Mouse (Mus musculus) kidney, adult 2 months (tissue): ENCODE data around the gene Morc3. TPM values are rescaled to one million over a fixed set of nuclear protein-coding genes. Genes with fewer than 3 reads are reported as not detected.

Experiments
- DNase-seq: peaks from one replicate; pipeline ENCODE4 v3.0.0; 2021
- H3K27ac ChIP-seq: fragments of 200-500 bp; 2 replicates; pipeline ENCODE4 v1.5.1; 2012; ENCODE audit warnings: low read depth, low read length, control low read depth, inconsistent platforms; ENCODE audit not compliant: insufficient read depth
- H3K27me3 ChIP-seq: fragments of 200-500 bp; replicated peaks from 2 replicates; pipeline ENCODE4 v1.6.1; 2012; ENCODE audit warnings: mild to moderate bottlenecking, moderate library complexity, low read length, inconsistent platforms; ENCODE audit not compliant: control insufficient read depth, insufficient read depth
- H3K36me3 ChIP-seq: fragments of 200-500 bp; 2 replicates; pipeline ENCODE4 v1.6.1; 2012; ENCODE audit warnings: mild to moderate bottlenecking, moderate library complexity, low read length, inconsistent platforms; ENCODE audit not compliant: control insufficient read depth, insufficient read depth
- H3K4me1 ChIP-seq: fragments of 200-500 bp; 2 replicates; pipeline ENCODE4 v1.6.1; 2011; ENCODE audit warnings: low read length; ENCODE audit not compliant: control insufficient read depth, insufficient read depth
- H3K4me3 ChIP-seq: fragments of 200-500 bp; 2 replicates; pipeline ENCODE4 v1.5.1; 2011; ENCODE audit warnings: mild to moderate bottlenecking, low read depth, low read length, control low read depth; ENCODE audit not compliant: insufficient read depth
- CTCF ChIP-seq: fragments of 200-500 bp; conservative IDR thresholded peaks from 2 replicates; pipeline ENCODE4 v1.5.1; 2011; ENCODE audit warnings: low read depth, mild to moderate bottlenecking, control low read depth, low read length, moderate library complexity, mixed read lengths; ENCODE audit not compliant: insufficient read depth, insufficient read length
- POLR2A ChIP-seq: fragments of 200-500 bp; IDR thresholded peaks from one replicate; pipeline ENCODE4 v1.6.1; 2011; ENCODE audit warnings: low read depth, low read length, control low read depth
- WGBS: fragments of 180-500 bp; shearing (Covaris S2); methylation state at CpG from one replicate; pipeline ENCODE4 v1.1.7; 2018; 5-methylcytosine and 5-hydroxymethylcytosine counted together
- polyA plus RNA-seq: library from polyadenylated mRNA; depleted of rRNA; stranded (reverse); fragments of >200 nt; gene quantifications from 2 replicates; pipeline ENCODE4 v1.2.3, GENCODE M21; 2012

Gene Morc3
- polyA plus RNA-seq, 1 experiment, result 6.4 TPM

DNA sequence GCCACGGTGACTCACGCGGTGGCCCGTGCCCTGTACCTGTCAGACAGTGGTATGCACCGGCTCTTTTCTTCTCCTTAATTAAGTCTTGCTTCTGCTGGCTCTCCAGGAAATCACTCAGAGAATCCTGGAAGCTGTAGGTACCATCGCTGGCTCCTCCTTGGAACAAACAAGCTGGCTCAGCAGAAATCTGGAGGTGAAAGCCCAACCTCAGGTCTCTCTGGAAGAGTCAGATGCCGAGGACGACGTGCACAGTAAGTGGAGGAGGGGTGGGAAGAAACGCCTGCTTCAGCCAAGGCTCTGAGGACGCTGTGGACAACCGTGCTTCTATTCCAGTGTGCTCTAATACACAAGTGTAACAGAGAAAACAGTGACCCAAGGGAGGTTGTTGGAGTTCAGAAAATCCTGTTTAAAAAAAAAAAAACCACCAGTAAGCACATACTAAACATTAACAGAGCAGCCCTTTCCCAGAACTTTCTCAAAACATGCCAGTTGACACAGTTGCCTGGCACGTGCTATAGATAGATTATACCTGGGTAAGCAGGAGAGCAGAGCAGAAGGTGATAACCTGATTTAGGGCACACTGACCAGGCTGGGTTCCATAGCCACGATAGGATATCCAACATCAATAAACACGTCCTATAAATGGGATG is 38.8 kb upstream of the Morc3 start:
- no peaks in the 10 kb centered on the region for H3K27me3 ChIP-seq
- WGBS, result 32% methylated on average over 15 of the region's 15 CpGs
- H3K27ac ChIP-seq, result no peak overlapping the region
- peak; percentile 65 for DNase-seq
- no peaks in the 10 kb centered on the region for H3K36me3 ChIP-seq
- TF ChIP-seq POLR2A (no peak), CTCF (no peak)
- H3K4me3 ChIP-seq, result no peak overlapping the region
- peaks cover 11% of the 10 kb centered on the region; the same call in 1 of the 2 replicates for H3K4me1 ChIP-seq

DNA sequence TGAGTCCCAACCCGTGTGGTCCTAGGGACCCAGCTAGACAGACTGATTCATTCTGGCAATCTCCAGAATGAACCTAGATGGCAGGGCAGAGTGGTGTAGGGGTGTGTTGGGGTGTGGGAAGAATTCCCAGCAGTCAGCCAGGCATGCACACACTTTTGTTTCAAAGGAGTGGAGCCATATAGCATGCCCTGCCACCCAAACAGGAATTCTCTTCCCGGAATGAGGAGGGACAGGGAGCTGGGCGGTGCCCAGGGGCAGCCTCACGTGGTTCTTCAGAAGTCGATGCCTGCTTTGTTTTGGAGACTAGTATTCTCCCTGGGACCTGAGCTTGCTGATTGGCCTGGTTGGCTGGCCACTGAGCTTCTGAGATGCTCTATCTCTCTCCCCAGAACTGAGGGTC is 37.1 kb upstream of the Morc3 start:
- TF ChIP-seq CTCF (no peak), POLR2A (no peak)
- H3K27ac ChIP-seq, result no peak overlapping the region
- peaks cover 11% of the 10 kb centered on the region; the same call in 1 of the 2 replicates for H3K4me1 ChIP-seq
- no peak for DNase-seq
- 57% methylated on average over 5 of the region's 5 CpGs for WGBS
- H3K27me3 ChIP-seq, result no peaks in the 10 kb centered on the region
- H3K36me3 ChIP-seq, result no peaks in the 10 kb centered on the region
- H3K4me3 ChIP-seq, result no peak overlapping the region

DNA sequence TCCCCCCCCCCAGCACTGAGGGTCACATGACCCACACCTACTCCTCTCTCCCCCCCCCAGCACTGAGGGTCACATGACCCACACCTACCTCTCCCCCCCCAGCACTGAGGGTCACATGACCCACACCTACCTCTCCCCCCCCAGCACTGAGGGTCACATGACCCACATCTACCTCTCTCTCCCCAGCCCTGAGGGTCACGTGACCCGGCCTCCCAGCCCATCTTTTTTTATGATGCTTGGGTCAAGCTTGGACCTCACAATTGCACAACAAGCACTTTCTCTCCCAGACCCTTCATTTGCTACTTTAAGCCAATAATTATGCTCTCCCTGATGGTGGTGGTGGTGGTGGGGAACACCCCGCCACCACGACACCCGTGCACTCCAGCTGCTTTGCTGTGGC is 36.5 kb upstream of the Morc3 start:
- H3K36me3 ChIP-seq, result no peaks in the 10 kb centered on the region
- no peak overlapping the region for H3K27ac ChIP-seq
- 94% methylated on average over 5 of the region's 5 CpGs for whole genome bisulfite sequencing
- H3K4me1 ChIP-seq, result peaks cover 11% of the 10 kb centered on the region; the same call in 1 of the 2 replicates
- no peak overlapping the region for H3K4me3 ChIP-seq
- TF ChIP-seq POLR2A (no peak), CTCF (no peak)
- no peak for DNase-seq
- no peaks in the 10 kb centered on the region for H3K27me3 ChIP-seq

DNA sequence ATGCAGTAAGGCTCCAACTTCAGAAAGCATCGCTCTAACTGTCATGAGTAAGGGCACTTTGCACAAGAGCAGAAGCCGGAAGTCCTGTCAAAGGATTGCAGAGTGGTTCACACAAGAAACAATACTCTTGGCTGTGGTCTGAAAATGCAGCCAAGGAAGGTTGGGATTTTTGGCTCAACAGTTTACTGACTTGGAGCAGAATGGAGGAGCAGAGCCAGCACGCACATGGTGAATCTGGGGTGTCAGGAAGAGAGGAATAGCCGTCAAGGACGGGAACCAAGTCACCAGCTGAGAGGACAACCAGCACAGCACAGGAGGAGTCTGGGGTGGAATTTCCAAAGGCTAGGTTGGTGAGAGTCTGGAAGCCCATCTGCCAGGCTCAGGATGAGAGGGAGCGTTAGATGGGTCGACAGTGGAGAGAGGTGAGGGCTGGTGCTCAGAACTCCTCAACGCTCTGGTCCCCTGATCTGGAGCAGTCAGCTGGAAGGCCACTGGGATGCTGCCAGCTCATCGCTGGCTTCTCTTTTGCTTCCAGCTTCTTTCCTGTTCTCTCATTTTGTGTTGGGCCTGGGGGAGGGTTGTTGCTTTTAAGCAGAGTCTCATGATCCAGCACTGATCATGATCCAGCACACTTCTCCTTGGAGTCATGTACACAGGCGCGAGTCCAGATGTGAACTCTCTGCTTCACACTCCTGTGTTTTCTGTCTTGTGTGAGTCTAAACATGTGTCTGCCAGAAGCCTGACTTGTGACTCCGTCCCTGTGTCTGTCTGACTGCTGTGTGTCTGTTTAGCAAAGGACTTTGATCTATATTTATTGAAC is 34.7 kb upstream of the Morc3 start:
- H3K27me3 ChIP-seq, result no peaks in the 10 kb centered on the region
- TF ChIP-seq POLR2A (no peak), CTCF (no peak)
- no peaks in the 10 kb centered on the region for H3K36me3 ChIP-seq
- H3K4me3 ChIP-seq, result no peak overlapping the region
- no peak overlapping the region for H3K27ac ChIP-seq
- 72% methylated on average over 12 of the region's 12 CpGs for WGBS
- DNase-seq, result no peak
- peaks cover 11% of the 10 kb centered on the region; the same call in 1 of the 2 replicates for H3K4me1 ChIP-seq

DNA sequence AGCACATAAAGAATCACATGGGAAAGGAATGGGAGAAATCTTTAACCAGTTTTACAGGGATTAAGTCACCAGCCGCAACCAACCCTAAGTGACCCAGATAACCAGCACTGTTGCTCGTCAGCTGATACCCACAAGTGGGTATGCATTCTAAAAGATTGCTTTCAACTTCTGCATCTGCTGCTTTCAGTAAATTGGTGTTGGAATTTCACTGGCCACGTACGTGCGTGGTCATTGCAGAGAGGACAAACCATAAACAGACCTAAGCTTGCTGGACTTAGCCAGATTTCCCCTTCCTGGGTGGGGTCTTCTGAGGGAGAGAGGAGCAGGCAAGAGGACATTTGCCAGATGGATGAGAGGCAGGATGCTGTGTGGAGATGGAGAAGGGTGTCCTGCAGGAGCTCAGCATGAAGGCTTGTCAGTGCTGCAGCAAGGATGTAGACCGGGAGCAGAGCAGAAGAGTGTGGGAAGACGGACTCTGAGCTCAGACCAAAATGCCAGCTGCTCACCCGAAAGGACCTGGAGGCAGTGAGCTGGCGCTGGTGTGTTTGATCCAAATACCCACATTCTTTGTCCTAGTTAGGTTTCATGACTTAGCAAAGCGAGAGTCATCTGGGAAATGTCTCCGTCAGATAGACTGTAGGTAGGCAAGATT is 34.0 kb upstream of the Morc3 start:
- 68% methylated on average over 11 of the region's 11 CpGs for WGBS
- H3K4me1 ChIP-seq, result peaks cover 6% of the 10 kb centered on the region; the same call in 1 of the 2 replicates
- peak; percentile 23 for DNase-seq
- no peak for TF ChIP-seq POLR2A
- TF ChIP-seq CTCF, result no peak
- no peak overlapping the region for H3K4me3 ChIP-seq
- H3K27me3 ChIP-seq, result no peaks in the 10 kb centered on the region
- no peak overlapping the region for H3K27ac ChIP-seq
- H3K36me3 ChIP-seq, result no peaks in the 10 kb centered on the region

DNA sequence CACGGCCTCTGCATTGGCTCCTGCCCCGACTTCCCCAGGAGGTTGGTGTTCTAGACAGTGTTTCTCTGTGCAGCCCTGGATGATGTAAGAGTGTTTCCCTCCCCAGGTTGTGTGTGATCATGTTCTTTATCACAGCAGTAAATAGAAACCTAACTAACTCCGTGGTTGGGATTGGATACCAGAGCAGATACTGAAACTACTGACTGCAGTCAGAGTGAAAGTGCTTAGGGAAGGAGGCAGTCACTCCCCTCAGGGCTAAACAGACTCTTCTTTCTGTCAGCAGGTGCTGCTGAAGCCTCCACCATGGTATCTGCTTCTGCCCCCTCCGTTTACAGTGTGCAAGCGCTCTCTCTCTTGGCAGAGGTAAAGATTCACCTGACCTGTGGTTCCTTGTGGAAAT is 33.3 kb upstream of the Morc3 start:
- TF ChIP-seq POLR2A, result no peak
- no peak for TF ChIP-seq CTCF
- Histone ChIP-seq H3K36me3 (no peaks in the 10 kb centered on the region), H3K4me1 (0 out of 2 replicates have a peak, but pooled peaks cover under 1% of the 10 kb centered on the region), H3K27me3 (no peaks in the 10 kb centered on the region), H3K27ac (no peak overlapping the region), H3K4me3 (no peak overlapping the region)
- DNase-seq, result no peak
- WGBS, result 73% methylated on average over 5 of the region's 5 CpGs

DNA sequence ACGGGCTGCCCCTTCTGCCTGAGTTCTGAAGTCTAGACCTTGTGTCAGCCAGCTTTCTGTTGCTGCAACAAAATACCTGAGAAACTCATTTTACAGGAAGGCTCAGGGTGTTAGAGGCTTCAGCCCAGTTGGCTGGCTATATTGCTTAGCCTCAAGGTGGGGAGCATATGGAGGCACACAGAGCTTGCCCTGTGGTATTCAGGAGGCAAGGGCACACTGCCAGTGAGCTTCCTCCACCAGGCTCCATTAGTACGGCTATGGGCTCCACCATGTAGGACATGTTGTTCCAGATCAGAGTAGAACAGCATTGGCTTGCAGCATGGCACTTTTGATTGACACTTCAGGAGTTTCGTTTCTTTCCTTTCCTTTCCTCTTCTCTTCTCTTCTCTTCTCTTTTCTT is 32.9 kb upstream of the Morc3 start:
- TF ChIP-seq POLR2A, result no peak
- H3K36me3 ChIP-seq, result no peaks in the 10 kb centered on the region
- no peaks in the 10 kb centered on the region for H3K27me3 ChIP-seq
- DNase-seq, result no peak
- no peaks in the 10 kb centered on the region for H3K4me1 ChIP-seq
- H3K27ac ChIP-seq, result no peak overlapping the region
- no peak overlapping the region for H3K4me3 ChIP-seq
- WGBS, result 76% methylated on average over 3 of the region's 3 CpGs
